Mouse (Mus musculus) cortical plate, adult 2 months (tissue): ENCODE results near the gene Vps13d.

ENCODE experiments used
- CTCF ChIP-seq: fragments of 200-500 bp; IDR thresholded peaks from 2 replicates; pipeline ENCODE4 v1.5.1; 2011; ENCODE audit warnings: mild to moderate bottlenecking, control low read depth, low read length; ENCODE audit not compliant: insufficient read depth; ENCODE audit errors: extremely low read depth
- POLR2A ChIP-seq: fragments of 200-500 bp; IDR thresholded peaks from 2 replicates; pipeline ENCODE4 v1.6.1; 2011; ENCODE audit warnings: mild to moderate bottlenecking, low read length, control low read depth; ENCODE audit not compliant: insufficient read depth; ENCODE audit errors: extremely low read depth

DNA sequence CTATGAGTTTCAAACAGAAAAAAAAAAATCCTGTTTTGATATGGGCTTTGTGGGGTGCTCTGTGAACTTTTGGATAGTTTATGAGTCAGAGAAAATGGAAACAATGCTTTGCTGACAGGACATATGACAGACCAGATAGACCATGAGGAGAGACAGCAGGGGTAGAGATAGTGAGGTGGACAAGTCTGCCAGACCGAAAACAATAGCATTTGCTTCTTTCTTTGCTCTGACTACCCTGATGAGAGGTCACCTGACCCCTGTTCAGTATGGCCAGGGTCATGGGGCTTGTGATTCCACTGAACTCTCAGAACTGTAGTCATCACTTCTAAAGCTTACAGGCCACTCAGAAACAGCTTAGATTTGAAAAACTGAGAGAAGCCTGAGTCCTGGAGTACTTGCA is 217.7 kb downstream of the Vps13d start:
- TF ChIP-seq POLR2A (no peak), CTCF (no peak)
